Mouse (Mus musculus) hindbrain, postnatal 0 days (tissue): ENCODE measurements at regions not wholly inside any gene's neighbourhood (a gene's known extent, or its start where the extent isn't known, plus 50 kb on each side); places are given as distances from the start of the nearest gene placed in this dataset.
A peak's percentile ranks its signal among the peaks of the same experiment; 100 is the strongest.

ENCODE experiments used
- ATAC-seq: fragments of 200-750 bp; cut with Nextera tagmentation; 2 replicates; pipeline ENCODE4 v1.8.0; 2017; ENCODE audit warnings: mild to moderate bottlenecking, moderate TSS enrichment, moderate library complexity
- DNase-seq: peaks from one replicate; pipeline ENCODE4 v3.0.0-alpha.2; 2015; ENCODE audit warnings: low spot score
- H3K27ac ChIP-seq: fragments of 300-500 bp; sonication (generic); 2 replicates; pipeline ENCODE4 v1.5.1; 2014; ENCODE audit warnings: mild to moderate bottlenecking
- H3K27me3 ChIP-seq: fragments of 300-500 bp; sonication (generic); 2 replicates; pipeline ENCODE4 v1.6.1; 2014; ENCODE audit warnings: low read length, mixed read lengths; ENCODE audit not compliant: insufficient read depth
- H3K36me3 ChIP-seq: fragments of 300-500 bp; sonication (generic); 2 replicates; pipeline ENCODE4 v1.6.1; 2014; ENCODE audit warnings: low read length, mixed read lengths; ENCODE audit not compliant: insufficient read depth
- H3K4me1 ChIP-seq: fragments of 300-500 bp; sonication (generic); 2 replicates; pipeline ENCODE4 v1.6.1; 2014; ENCODE audit warnings: antibody characterized with exemption, low read length, mixed read lengths; ENCODE audit not compliant: insufficient read depth
- H3K4me2 ChIP-seq: fragments of 300-500 bp; sonication (generic); 2 replicates; pipeline ENCODE4 v1.6.1; 2014; ENCODE audit warnings: low read depth, mild to moderate bottlenecking, low read length, moderate library complexity, mixed read lengths
- H3K4me3 ChIP-seq: fragments of 300-500 bp; sonication (generic); 2 replicates; pipeline ENCODE4 v1.5.1; 2014; ENCODE audit warnings: low read length
- H3K9ac ChIP-seq: fragments of 300-500 bp; sonication (generic); replicated peaks from 2 replicates; pipeline ENCODE4 v1.6.1; 2014; ENCODE audit warnings: mild to moderate bottlenecking, low read length, moderate library complexity, mixed read lengths
- H3K9me3 ChIP-seq: fragments of 300-500 bp; sonication (generic); 2 replicates; pipeline ENCODE4 v1.6.1; 2016; ENCODE audit warnings: low read length, mixed read lengths
- CTCF ChIP-seq: IDR thresholded peaks from 2 replicates; pipeline ENCODE4 v1.5.1; 2016; ENCODE audit warnings: antibody characterized with exemption, control low read depth, low read depth
- WGBS: fragments of 180-500 bp; shearing (Covaris S2); extraction: QIAGEN DNeasy Blood & Tissue Kit; methylation state at CpG from one replicate; pipeline ENCODE4 v1.1.7; 2014; 5-methylcytosine and 5-hydroxymethylcytosine counted together

DNA sequence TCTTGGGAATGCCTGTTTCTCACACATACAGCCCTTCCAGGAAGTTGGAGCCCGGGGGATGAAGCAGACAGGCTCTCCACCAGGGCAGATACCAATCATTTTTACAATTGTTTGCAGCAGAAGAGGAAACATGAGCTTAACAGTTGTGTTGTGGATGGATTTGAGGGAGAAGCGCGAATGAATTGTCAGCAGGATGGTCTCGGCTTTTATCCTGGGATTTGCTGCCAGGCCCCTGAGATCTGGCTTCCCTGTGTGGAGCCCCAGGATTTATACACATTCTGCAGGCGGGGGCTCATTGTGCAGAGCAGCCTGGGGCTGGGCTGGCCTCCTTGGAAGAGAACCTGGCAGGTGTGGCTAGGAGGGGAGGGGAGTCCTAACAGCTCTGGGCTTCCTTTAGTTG lies 73.9 kb upstream of the Pitx1 start:
- Histone ChIP-seq H3K4me3 (no peak overlapping the region), H3K4me2 (no peak overlapping the region), H3K36me3 (no peaks in the 10 kb centered on the region), H3K9me3 (no peaks in the 10 kb centered on the region), H3K9ac (no peak overlapping the region), H3K4me1 (0 out of 2 replicates have a peak, but pooled peaks cover 3% of the 10 kb centered on the region), H3K27ac (no peak overlapping the region), H3K27me3 (no peaks in the 10 kb centered on the region)
- no peak for DNase-seq
- WGBS, result 34% methylated on average over 5 of the region's 5 CpGs
- ATAC-seq, result no peak
- TF ChIP-seq CTCF, result no peak

GRCm38 (mm10) chr13:55904884-55905283 lies 68.9 kb upstream of the Pitx1 start:
- DNase-seq, result no peak
- Histone ChIP-seq H3K27me3 (no peaks in the 10 kb centered on the region), H3K4me1 (0 out of 2 replicates have a peak, but pooled peaks cover 1% of the 10 kb centered on the region), H3K9me3 (no peaks in the 10 kb centered on the region), H3K4me2 (no peak overlapping the region), H3K36me3 (no peaks in the 10 kb centered on the region), H3K9ac (no peak overlapping the region), H3K4me3 (no peak overlapping the region), H3K27ac (no peak overlapping the region)
- ATAC-seq, result no peak
- 74% methylated on average over 4 of the region's 4 CpGs for WGBS
- TF ChIP-seq CTCF, result no peak

- WGBS, result 75% methylated on average over 11 of the region's 11 CpGs
- no peaks in the 10 kb centered on the region for H3K36me3 ChIP-seq
- H3K27ac ChIP-seq, result no peak overlapping the region
- H3K9ac ChIP-seq, result no peak overlapping the region
- no peak overlapping the region for H3K4me2 ChIP-seq
- TF ChIP-seq CTCF, result no peak
- H3K9me3 ChIP-seq, result no peaks in the 10 kb centered on the region
- 0 out of 2 replicates have a peak, but pooled peaks cover 6% of the 10 kb centered on the region for H3K4me1 ChIP-seq
- no peak for ATAC-seq
- H3K27me3 ChIP-seq, result no peaks in the 10 kb centered on the region
- DNase-seq, result no peak
- no peak overlapping the region for H3K4me3 ChIP-seq
These were observed 66.3 kb upstream of the Pitx1 start for GRCm38 (mm10) chr13:55902255-55902654.

DNA sequence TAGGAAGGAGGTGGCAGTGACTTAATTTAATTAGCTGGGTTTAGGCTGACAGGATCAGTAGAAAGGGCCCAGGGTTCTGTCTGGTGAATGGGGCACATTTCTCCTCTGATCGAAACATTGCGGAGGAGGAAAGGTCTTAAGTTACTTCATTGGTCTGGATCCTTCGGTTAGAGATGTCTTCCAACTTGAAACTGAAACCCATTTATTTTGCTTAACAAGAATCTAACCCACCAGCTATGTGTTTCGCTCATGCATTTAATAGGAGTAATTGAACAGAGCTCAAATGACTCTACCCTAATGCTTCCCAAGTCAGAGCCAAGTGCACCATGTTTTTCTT lies 64.2 kb upstream of the Pitx1 start:
- TF ChIP-seq CTCF, result no peak
- no peak overlapping the region for H3K27ac ChIP-seq
- no peak overlapping the region for H3K4me2 ChIP-seq
- DNase-seq, result no peak
- no peak for ATAC-seq
- H3K4me3 ChIP-seq, result no peak overlapping the region
- H3K36me3 ChIP-seq, result no peaks in the 10 kb centered on the region
- 0 out of 2 replicates have a peak, but pooled peaks cover 6% of the 10 kb centered on the region for H3K4me1 ChIP-seq
- 83% methylated on average over 4 of the region's 4 CpGs for WGBS
- no peaks in the 10 kb centered on the region for H3K9me3 ChIP-seq
- H3K27me3 ChIP-seq, result no peaks in the 10 kb centered on the region
- no peak overlapping the region for H3K9ac ChIP-seq

- Histone ChIP-seq H3K4me3 (no peak overlapping the region), H3K9ac (no peak overlapping the region), H3K27ac (no peak overlapping the region), H3K4me1 (0 out of 2 replicates have a peak, but pooled peaks cover 6% of the 10 kb centered on the region), H3K27me3 (no peaks in the 10 kb centered on the region), H3K9me3 (no peaks in the 10 kb centered on the region), H3K36me3 (no peaks in the 10 kb centered on the region), H3K4me2 (no peak overlapping the region)
- TF ChIP-seq CTCF, result no peak
- ATAC-seq (no peak), DNase-seq (peak; percentile 60)
- WGBS, result 56% methylated on average over 10 of the region's 10 CpGs
These were observed 63.7 kb upstream of the Pitx1 start for GRCm38 (mm10) chr13:55899501-55900189.

DNA sequence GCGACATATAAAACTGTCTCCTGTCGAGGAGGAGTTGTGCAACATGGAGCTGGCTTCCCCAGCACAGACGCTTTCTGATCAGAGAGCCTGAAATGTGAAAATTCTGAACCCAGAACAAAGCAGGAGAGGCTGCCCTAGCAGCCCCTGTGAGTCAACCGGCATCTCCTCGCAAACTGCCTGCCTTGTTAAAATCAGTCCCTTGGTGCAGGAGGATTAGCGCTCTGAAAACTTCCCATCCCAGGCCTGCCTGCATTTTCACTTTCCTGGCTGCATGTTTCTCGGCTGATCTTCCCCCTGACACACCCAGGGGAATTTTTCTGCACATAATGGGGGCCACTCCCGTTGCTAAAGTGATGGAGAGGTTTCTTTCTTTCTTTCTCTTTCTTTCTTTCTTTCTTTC lies 63.0 kb upstream of the Pitx1 start:
- no peaks in the 10 kb centered on the region for H3K27me3 ChIP-seq
- no peaks in the 10 kb centered on the region for H3K36me3 ChIP-seq
- H3K9ac ChIP-seq, result no peak overlapping the region
- H3K4me1 ChIP-seq, result 0 out of 2 replicates have a peak, but pooled peaks cover 6% of the 10 kb centered on the region
- no peak overlapping the region for H3K27ac ChIP-seq
- no peak for ATAC-seq
- 19% methylated on average over 8 of the region's 8 CpGs for WGBS
- no peak overlapping the region for H3K4me3 ChIP-seq
- no peak for TF ChIP-seq CTCF
- no peaks in the 10 kb centered on the region for H3K9me3 ChIP-seq
- DNase-seq, result no peak
- no peak overlapping the region for H3K4me2 ChIP-seq

DNA sequence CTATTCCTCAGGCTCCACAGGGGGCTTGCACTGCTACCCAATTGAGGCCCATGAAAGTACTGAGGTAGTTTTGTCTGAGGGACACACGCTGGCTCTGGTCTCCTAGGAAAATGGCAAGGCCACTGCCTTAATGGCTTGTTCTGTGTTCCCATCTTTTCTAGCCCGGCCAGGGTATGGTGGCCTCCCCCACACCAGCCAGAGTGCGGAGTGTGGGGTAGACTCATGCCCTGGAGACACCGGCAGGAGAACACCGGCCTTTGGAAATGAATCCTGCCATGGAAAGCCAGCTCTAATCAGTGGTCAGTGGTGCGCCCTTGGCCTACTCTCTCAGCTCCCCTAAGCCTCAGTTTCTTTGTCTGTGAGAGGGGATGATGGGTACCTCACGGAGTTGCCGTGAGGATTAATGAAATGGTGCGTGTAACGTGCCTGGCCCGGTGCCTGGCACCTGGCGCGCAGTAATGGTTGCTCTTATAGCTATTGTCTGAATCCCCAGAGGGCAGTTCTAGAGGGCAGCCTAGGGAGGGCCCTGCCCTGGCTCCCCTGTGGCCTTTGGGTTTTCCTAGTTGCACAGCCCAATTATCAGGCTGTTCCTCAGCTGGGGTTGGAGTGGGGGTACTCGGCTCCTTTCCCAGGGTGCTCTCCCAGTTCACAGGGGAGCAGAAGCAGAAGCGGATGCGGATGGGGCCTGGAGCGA lies 62.4 kb upstream of the Pitx1 start:
- no peaks in the 10 kb centered on the region for H3K9me3 ChIP-seq
- no peak overlapping the region for H3K9ac ChIP-seq
- TF ChIP-seq CTCF, result no peak
- 40% methylated on average over 17 of the region's 17 CpGs for WGBS
- no peaks in the 10 kb centered on the region for H3K36me3 ChIP-seq
- no peak overlapping the region for H3K27ac ChIP-seq
- no peaks in the 10 kb centered on the region for H3K27me3 ChIP-seq
- 0 out of 2 replicates have a peak, but pooled peaks cover 6% of the 10 kb centered on the region for H3K4me1 ChIP-seq
- H3K4me2 ChIP-seq, result no peak overlapping the region
- no peak overlapping the region for H3K4me3 ChIP-seq
- ATAC-seq, result no peak
- DNase-seq, result no peak
